Mouse (Mus musculus): Measurements from ENCODE around the gene Pbrm1.

- TF ChIP-seq CTCF (IDR thresholded peaks at IDR 0.05; ENCODE audit: control insufficient read depth, insufficient read depth, insufficient replicate concordance, low read depth, low read length) (no peak), POLR2A (IDR thresholded peaks at IDR 0.05; ENCODE audit: control insufficient read depth, low read depth, low read length) (no peak)
These were observed 118.3 kb downstream of the Pbrm1 start for GRCm38 (mm10) chr14:31137281-31137595.
